In genomic region chr1:79761917-79762271, GRCm38 (mm10) we compare ENCODE assay signal across 8 mouse cellular contexts. TPM values are rescaled to one million over a fixed set of nuclear protein-coding genes. Genes with fewer than 3 reads are reported as not detected.
DNase-seq lines count a peak whose midpoint lies in the region; ATAC-seq and TF ChIP-seq lines count a peak whose summit lies in the region.

No protein-coding gene starts in this region.

- H3K4me1 ChIP-seq in heart, embryonic 10.5 days, result peaks cover 18% of the 10 kb centered on the region
- peaks cover 2% of the 10 kb centered on the region for H3K4me1 ChIP-seq in ES-Bruce4 (ENCODE audit: control insufficient read depth, insufficient read depth, low read length)
- H3K4me1 ChIP-seq in forebrain, postnatal 0 days (ENCODE audit: insufficient read depth), result peaks cover 24% of the 10 kb centered on the region

- H3K4me2 ChIP-seq in forebrain, postnatal 0 days (ENCODE audit: low read depth), result peak overlapping the region; percentile 92

- TF ChIP-seq POLR2A in ES-Bruce4 (IDR thresholded peaks at IDR 0.05; ENCODE audit: insufficient read depth, low read length), result no peak

- H3K4me3 ChIP-seq in heart, embryonic 10.5 days, result peak overlapping the region; percentile 90
- H3K4me3 ChIP-seq in ES-Bruce4 (ENCODE audit: low read depth, low read length) (peak overlapping the region; percentile 50), macrophage (ENCODE audit: inconsistent target) (peak overlapping the region; percentile 93)
- H3K4me3 ChIP-seq in forebrain, postnatal 0 days (ENCODE audit: low read depth, low read length), result peak overlapping the region; percentile 87

- H3K9ac ChIP-seq in ES-Bruce4 (ENCODE audit: low read depth, poor library complexity, severe bottlenecking), result peak overlapping the region; percentile 42; the same call in 1 of the 2 replicates
- H3K9ac ChIP-seq in forebrain, postnatal 0 days, result peak overlapping the region; percentile 85

- no peaks in the 10 kb centered on the region for H3K9me3 ChIP-seq in heart, embryonic 10.5 days
- no peaks in the 10 kb centered on the region for H3K9me3 ChIP-seq in ES-Bruce4 (replicated peaks; ENCODE audit: control insufficient read depth, insufficient read depth, low read length, poor library complexity, severe bottlenecking)
- no peaks in the 10 kb centered on the region for H3K9me3 ChIP-seq in forebrain, postnatal 0 days (ENCODE audit: low read length)

- intact Hi-C loops in heart, postnatal 25 days (cut with DNase I), result loop anchor here (5.0 kb wide), 1 partner anchor 1105 kb away; the partner anchor contains the start of genes Acsl3 and Utp14b

- 2% methylated on average over 6 of the region's 6 CpGs for WGBS in heart, embryonic 10.5 days
- under 1% methylated on average over 6 of the region's 6 CpGs for WGBS in forebrain, postnatal 0 days
- 3% methylated on average over 6 of the region's 6 CpGs for WGBS in macrophage (ENCODE audit: missing documents)

- no peaks in the 10 kb centered on the region for H3K27me3 ChIP-seq in heart, embryonic 10.5 days (ENCODE audit: insufficient read depth, poor library complexity, severe bottlenecking)
- H3K27me3 ChIP-seq in ES-Bruce4 (ENCODE audit: control insufficient read depth, insufficient read depth, low read length, poor library complexity, severe bottlenecking), result no peaks in the 10 kb centered on the region
- H3K27me3 ChIP-seq in forebrain, postnatal 0 days (ENCODE audit: insufficient read depth, low read length), result no peaks in the 10 kb centered on the region

- no peak for DNase-seq in heart, embryonic 10.5 days (ENCODE audit: low spot score)
- DNase-seq in heart, postnatal 25 days (ENCODE audit: low spot score), result no peak
- no peak for DNase-seq in forebrain, postnatal 0 days
- no peak for DNase-seq in embryo, embryonic 9.5 days (ENCODE audit: extremely low spot score)
- no peak for DNase-seq in frontal cortex, postnatal 14 days (ENCODE audit: low spot score in 2 of 2)
- DNase-seq in frontal cortex, postnatal 36 days (ENCODE audit: low spot score in 2 of 2), result no peak

- no peak for TF ChIP-seq CTCF in ES-Bruce4 (IDR thresholded peaks at IDR 0.05; ENCODE audit: low read depth, low read length)
- no peak for TF ChIP-seq CTCF in forebrain, postnatal 0 days (IDR thresholded peaks at IDR 0.05; ENCODE audit: low read depth)

- peak; percentile 64 for ATAC-seq in forebrain, postnatal 0 days

- H3K36me3 ChIP-seq in heart, embryonic 10.5 days, result no peaks in the 10 kb centered on the region
- no peaks in the 10 kb centered on the region for H3K36me3 ChIP-seq in ES-Bruce4 (ENCODE audit: control insufficient read depth, insufficient read depth, low read length, poor library complexity, severe bottlenecking)
- no peaks in the 10 kb centered on the region for H3K36me3 ChIP-seq in forebrain, postnatal 0 days (ENCODE audit: insufficient read depth)
- H3K36me3 ChIP-seq in macrophage (ENCODE audit: inconsistent target), result no peaks in the 10 kb centered on the region

- H3K27ac ChIP-seq in heart, embryonic 10.5 days, result peak overlapping the region; percentile 64
- no peak overlapping the region for H3K27ac ChIP-seq in ES-Bruce4 (ENCODE audit: insufficient read depth, low read length)
- no peak overlapping the region for H3K27ac ChIP-seq in forebrain, postnatal 0 days (ENCODE audit: low read depth, low read length)
- H3K27ac ChIP-seq in macrophage, result peak overlapping the region; percentile 65

- TF ChIP-seq EP300 in ES-Bruce4 (IDR thresholded peaks at IDR 0.05; ENCODE audit: insufficient read depth, low read depth, low read length), result no peak

- H3K79me2 ChIP-seq in macrophage (ENCODE audit: inconsistent target), result peaks cover 46% of the 10 kb centered on the region

RNA-seq across cellular contexts. Expression of gene Mrpl44, which starts 13.9 kb away (rescaled TPM):
- polyA plus RNA-seq in heart, embryonic 10.5 days (2016; fragmentation: Nextera tagmentation; extraction: Ambion mirVana), result 53.1 and 58.9 TPM in 2 replicates
- total RNA-seq in heart, postnatal 25 days (2021), result 10 to 100 TPM; 69.9 to 70.4 TPM
- 36.2 and 41.4 TPM in 2 replicates for polyA plus RNA-seq in ES-Bruce4 (2011; ENCODE audit: insufficient read depth, insufficient read length, low read depth, missing spikeins)
- 37.3 and 46.5 TPM in 2 replicates for total RNA-seq in forebrain, postnatal 0 days (2014; rRNA removed)
- polyA plus RNA-seq in forebrain, postnatal 0 days (2015; fragmentation: Nextera tagmentation; extraction: Ambion mirVana), result 33.3 and 34.8 TPM in 2 replicates
- 10 to 100 TPM in 2 of 26 experiments, 1 to 10 TPM in 20, under 1 TPM in 2, not detected in 2; 0.61 to 14.1 (median 5.5) TPM for total RNA-seq in macrophage (2018; cell fraction: chromatin; rRNA removed)
- total RNA-seq in macrophage (2018; cell fraction: cytosol; rRNA removed), result 10 to 100 TPM in 25 of 26 experiments, 1 to 10 TPM in 1; 9.8 to 36.8 (median 24.6) TPM
- 10 to 100 TPM in 9 of 26 experiments, 1 to 10 TPM in 17; 2.1 to 21.7 (median 9.1) TPM for total RNA-seq in macrophage (2018; cell fraction: nucleus; rRNA removed)
- 15.2 to 30.0 TPM (median 23.5 TPM) in 3 replicates for polyA plus RNA-seq in macrophage (2018)

RNA-seq across cellular contexts. Expression of gene Wdfy1, which starts 14.0 kb away (rescaled TPM):
- 25.1 and 25.5 TPM in 2 replicates for polyA plus RNA-seq in heart, embryonic 10.5 days (2016; fragmentation: Nextera tagmentation; extraction: Ambion mirVana)
- 10 to 100 TPM; 16.0 to 18.0 TPM for total RNA-seq in heart, postnatal 25 days (2021)
- 23.0 and 25.9 TPM in 2 replicates for polyA plus RNA-seq in ES-Bruce4 (2011; ENCODE audit: insufficient read depth, insufficient read length, low read depth, missing spikeins)
- 69.2 and 90.1 TPM in 2 replicates for total RNA-seq in forebrain, postnatal 0 days (2014; rRNA removed)
- polyA plus RNA-seq in forebrain, postnatal 0 days (2015; fragmentation: Nextera tagmentation; extraction: Ambion mirVana), result 47.0 and 72.8 TPM in 2 replicates
- total RNA-seq in macrophage (2018; cell fraction: chromatin; rRNA removed), result 100 to 1,000 TPM; 134 to 333 (median 209) TPM
- 10 to 100 TPM in 8 of 26 experiments, 1 to 10 TPM in 18; 3.7 to 22.7 (median 7.5) TPM for total RNA-seq in macrophage (2018; cell fraction: cytosol; rRNA removed)
- total RNA-seq in macrophage (2018; cell fraction: nucleus; rRNA removed), result 100 to 1,000 TPM in 24 of 26 experiments, 10 to 100 TPM in 2; 89.0 to 195 (median 132) TPM
- polyA plus RNA-seq in macrophage (2018), result 4.4 to 11.5 TPM (median 5.2 TPM) in 3 replicates

Comparison
In these comparisons a context has a peak if more than half of its experiments do, and no peak if none do; other contexts are left out.
1. H3K27ac ChIP-seq: peak in heart, embryonic 10.5 days (single experiment) and macrophage (single experiment); none in ES-Bruce4 (single experiment) and forebrain, postnatal 0 days (single experiment).
2. Peak in every context shown above with its lines, with median percentiles within 50 percentile points of each other: H3K4me3 ChIP-seq.